Mouse (Mus musculus) thymus, adult 2 months (tissue): Measurements from ENCODE around the gene Anpep.

Source experiments
- CTCF ChIP-seq: fragments of 200-500 bp; IDR thresholded peaks from 2 replicates; pipeline ENCODE4 v1.5.1; 2012; ENCODE audit warnings: mild to moderate bottlenecking, control low read depth, low read length, moderate library complexity, borderline replicate concordance; ENCODE audit not compliant: control insufficient read depth, poor library complexity, insufficient read depth; ENCODE audit errors: extremely low read depth
- POLR2A ChIP-seq: fragments of 200-500 bp; IDR thresholded peaks from 2 replicates; pipeline ENCODE4 v1.6.1; 2012; ENCODE audit warnings: mild to moderate bottlenecking, low read length, control low read depth, moderate library complexity; ENCODE audit not compliant: control insufficient read depth, poor library complexity, insufficient read depth; ENCODE audit errors: extremely low read depth

GRCm38 (mm10) chr7:79858202-79858934, 2.5 kb downstream of the Anpep start:
- TF ChIP-seq CTCF, result no peak
- TF ChIP-seq POLR2A, result no peak
